Comparison of ENCODE assay signal across 21 mouse cellular contexts in genomic region chr6:101296997-101297396, GRCm38 (mm10).
DNase-seq lines count a peak whose midpoint lies in the region; ATAC-seq lines count a peak whose summit lies in the region.
"Had no signal": no experiment of that assay in that cellular context is flagged by ENCODE, and none has a peak within 500 bp of the region (broad histone marks: within the 10 kb centered on the region; RNA-seq: fewer than 3 reads in every experiment).

No protein-coding gene starts in this region.

- H3K27me3 ChIP-seq in embryonic facial prominence, embryonic 11.5 days (ENCODE audit: control insufficient read depth, insufficient read depth, low read length), result no peaks in the 10 kb centered on the region
- no peaks in the 10 kb centered on the region for H3K27me3 ChIP-seq in embryonic facial prominence, embryonic 15.5 days
- no peaks in the 10 kb centered on the region for H3K27me3 ChIP-seq in limb, embryonic 13.5 days
- peaks cover 4% of the 10 kb centered on the region; the same call in 1 of the 2 replicates for H3K27me3 ChIP-seq in forebrain, embryonic 13.5 days
- H3K27me3 ChIP-seq: heart, embryonic 13.5 days had no signal

- no peak for DNase-seq in embryonic facial prominence, embryonic 11.5 days (ENCODE audit: low spot score)
- DNase-seq in cerebellum, adult 11-12 months, result no peak
- DNase-seq in c-Kit-positive CD71-positive TER-119-positive erythroid progenitor cells, embryonic 14.5 days (ENCODE audit: low spot score), result no peak
- DNase-seq in kidney, postnatal 25 days, result no peak
- DNase-seq: adrenal gland, adult 8-10 months; adrenal gland, postnatal 36 days; cerebellum, adult 11 months; cerebellum, adult 9-10 months; cerebellum, postnatal 36 days; gastrocnemius, postnatal 25 days; heart, postnatal 36 days; kidney, adult 11 months; kidney, adult 9 months had no signal

- no peak overlapping the region for H3K4me3 ChIP-seq in embryonic facial prominence, embryonic 11.5 days (ENCODE audit: low read depth, low read length)
- no peak overlapping the region for H3K4me3 ChIP-seq in embryonic facial prominence, embryonic 15.5 days (replicated peaks)
- H3K4me3 ChIP-seq in limb, embryonic 13.5 days, result no peak overlapping the region
- no peak overlapping the region for H3K4me3 ChIP-seq in forebrain, embryonic 13.5 days
- H3K4me3 ChIP-seq: heart, embryonic 13.5 days had no signal

- 57% methylated on average over 8 of the region's 8 CpGs for WGBS in embryonic facial prominence, embryonic 11.5 days
- 51% methylated on average over 8 of the region's 8 CpGs for WGBS in embryonic facial prominence, embryonic 15.5 days
- 47% methylated on average over 8 of the region's 8 CpGs for WGBS in limb, embryonic 13.5 days
- 86% methylated on average over 8 of the region's 8 CpGs for WGBS in forebrain, embryonic 13.5 days

- no peak for ATAC-seq in embryonic facial prominence, embryonic 11.5 days (replicated peaks; ENCODE audit: insufficient number of reproducible peaks, low FRiP score, low TSS enrichment, low read depth)
- no peak for ATAC-seq in embryonic facial prominence, embryonic 15.5 days (ENCODE audit: insufficient number of reproducible peaks, low FRiP score, low TSS enrichment, low read depth)
- ATAC-seq in limb, embryonic 13.5 days (ENCODE audit: low FRiP score, low read depth), result no peak
- ATAC-seq in forebrain, embryonic 13.5 days, result no peak
- ATAC-seq: forebrain, embryonic 16.5 days; hindbrain, embryonic 16.5 days; inflammation-experienced regulatory T-cells, adult 6 months had no signal

- peak overlapping the region; percentile 22; the same call in 1 of the 2 replicates for H3K27ac ChIP-seq in embryonic facial prominence, embryonic 11.5 days (replicated peaks; ENCODE audit: low read depth, low read length)
- H3K27ac ChIP-seq in embryonic facial prominence, embryonic 15.5 days (replicated peaks), result peak overlapping the region; percentile 85
- peak overlapping the region; percentile 70 for H3K27ac ChIP-seq in limb, embryonic 13.5 days
- no peak overlapping the region for H3K27ac ChIP-seq in forebrain, embryonic 13.5 days
- H3K27ac ChIP-seq: heart, embryonic 13.5 days had no signal

- no peaks in the 10 kb centered on the region for H3K36me3 ChIP-seq in embryonic facial prominence, embryonic 11.5 days (replicated peaks; ENCODE audit: control insufficient read depth, insufficient read depth, low read depth, low read length)
- no peaks in the 10 kb centered on the region for H3K36me3 ChIP-seq in embryonic facial prominence, embryonic 15.5 days
- H3K36me3 ChIP-seq in limb, embryonic 13.5 days, result no peaks in the 10 kb centered on the region
- H3K36me3 ChIP-seq in forebrain, embryonic 13.5 days (ENCODE audit: poor library complexity, severe bottlenecking), result no peaks in the 10 kb centered on the region
- H3K36me3 ChIP-seq: G1E had no signal

- no peak overlapping the region for H3K4me2 ChIP-seq in embryonic facial prominence, embryonic 11.5 days (ENCODE audit: low read depth, low read length)
- no peak overlapping the region for H3K4me2 ChIP-seq in embryonic facial prominence, embryonic 15.5 days (replicated peaks)
- H3K4me2 ChIP-seq in limb, embryonic 13.5 days (replicated peaks), result peak overlapping the region; percentile 27; the same call in 1 of the 2 replicates
- H3K4me2 ChIP-seq in forebrain, embryonic 13.5 days, result no peak overlapping the region
- H3K4me2 ChIP-seq: heart, embryonic 13.5 days had no signal

- peaks cover 7% of the 10 kb centered on the region; the same call in 1 of the 2 replicates for H3K4me1 ChIP-seq in embryonic facial prominence, embryonic 11.5 days (ENCODE audit: control insufficient read depth, insufficient read depth, low read length)
- peaks cover 49% of the 10 kb centered on the region for H3K4me1 ChIP-seq in embryonic facial prominence, embryonic 15.5 days
- peaks cover 61% of the 10 kb centered on the region for H3K4me1 ChIP-seq in limb, embryonic 13.5 days
- peaks cover 7% of the 10 kb centered on the region; the same call in 1 of the 2 replicates for H3K4me1 ChIP-seq in forebrain, embryonic 13.5 days

- no peak overlapping the region for H3K9ac ChIP-seq in embryonic facial prominence, embryonic 11.5 days (replicated peaks; ENCODE audit: low read length)
- no peak overlapping the region for H3K9ac ChIP-seq in embryonic facial prominence, embryonic 15.5 days
- no peak overlapping the region for H3K9ac ChIP-seq in limb, embryonic 13.5 days
- H3K9ac ChIP-seq in forebrain, embryonic 13.5 days, result no peak overlapping the region
- H3K9ac ChIP-seq: heart, embryonic 13.5 days had no signal

- H3K9me3 ChIP-seq in embryonic facial prominence, embryonic 11.5 days (replicated peaks; ENCODE audit: control insufficient read depth, low read length), result no peaks in the 10 kb centered on the region
- H3K9me3 ChIP-seq in embryonic facial prominence, embryonic 15.5 days (replicated peaks), result no peaks in the 10 kb centered on the region
- no peaks in the 10 kb centered on the region for H3K9me3 ChIP-seq in limb, embryonic 13.5 days
- H3K9me3 ChIP-seq in forebrain, embryonic 13.5 days (replicated peaks), result no peaks in the 10 kb centered on the region
- H3K9me3 ChIP-seq: heart, embryonic 13.5 days had no signal
